Mouse (Mus musculus) MEL-GATA-1-ER (cell line): ENCODE measurements around the gene Rbms3.

Experiments used
- DNase-seq: peaks from one replicate; pipeline ENCODE4 v3.0.0-alpha.2; 2012; ENCODE audit warnings: low read depth; ENCODE audit errors: extremely low read depth

Gene Rbms3

DNA sequence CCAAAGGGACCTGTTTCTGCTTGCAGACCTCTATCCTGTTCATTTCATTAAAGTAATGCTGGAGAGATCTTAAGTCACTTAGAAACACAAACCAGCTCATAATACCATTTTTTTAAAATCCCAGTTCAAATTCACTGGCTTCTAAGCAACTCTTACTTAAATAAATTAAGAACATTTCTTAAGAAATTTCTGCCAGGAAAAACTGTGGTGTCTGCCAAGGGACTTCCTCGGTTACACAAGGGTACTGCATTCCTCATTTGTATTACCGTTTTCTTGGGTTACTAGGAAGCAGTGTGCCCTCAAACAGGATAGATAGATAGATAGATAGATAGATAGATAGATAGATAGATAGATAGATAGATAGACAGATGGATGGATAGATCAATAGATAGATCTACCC lies 627.6 kb downstream of the Rbms3 start:
- DNase-seq = no peak

DNA sequence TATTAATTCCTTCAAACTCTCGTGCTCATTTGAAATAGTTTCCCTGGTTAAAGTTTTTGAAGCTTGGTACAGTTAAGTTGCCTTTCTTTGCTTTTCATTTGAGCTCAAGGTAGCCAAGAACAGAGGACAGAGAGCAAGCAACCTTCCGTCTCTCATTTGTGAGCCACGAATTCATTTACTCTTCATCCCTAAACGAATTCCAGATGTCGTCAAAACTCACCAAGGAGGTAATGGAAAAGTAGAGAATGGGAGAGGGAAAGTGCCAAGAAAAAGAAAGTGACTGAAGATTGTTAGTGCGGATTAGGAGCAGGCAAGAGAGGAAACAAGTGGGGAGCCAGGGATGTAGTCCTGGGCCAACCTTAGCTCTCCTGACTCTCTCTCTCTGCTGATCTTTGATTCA lies 630.5 kb downstream of the Rbms3 start:
- no peak for DNase-seq

DNA sequence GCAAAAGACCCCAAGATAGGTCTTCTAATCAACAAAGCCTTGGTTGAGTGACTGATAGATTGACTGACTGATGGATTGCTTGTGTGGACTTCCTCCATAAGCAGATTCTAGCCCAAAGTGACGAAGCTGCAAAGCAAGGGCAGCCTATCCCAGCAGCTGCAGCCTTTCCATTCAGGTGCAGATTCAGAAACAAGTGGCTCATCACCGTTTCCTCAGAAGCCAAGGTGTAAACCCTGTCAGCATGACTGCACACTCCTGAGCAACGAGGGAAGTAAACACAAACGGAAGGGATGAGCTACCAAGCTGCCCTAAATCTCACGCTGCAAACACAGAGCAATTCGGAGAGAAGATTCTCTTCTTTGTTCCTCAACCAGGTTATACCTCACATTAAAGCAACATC lies 639.4 kb downstream of the Rbms3 start:
- DNase-seq = no peak

DNA sequence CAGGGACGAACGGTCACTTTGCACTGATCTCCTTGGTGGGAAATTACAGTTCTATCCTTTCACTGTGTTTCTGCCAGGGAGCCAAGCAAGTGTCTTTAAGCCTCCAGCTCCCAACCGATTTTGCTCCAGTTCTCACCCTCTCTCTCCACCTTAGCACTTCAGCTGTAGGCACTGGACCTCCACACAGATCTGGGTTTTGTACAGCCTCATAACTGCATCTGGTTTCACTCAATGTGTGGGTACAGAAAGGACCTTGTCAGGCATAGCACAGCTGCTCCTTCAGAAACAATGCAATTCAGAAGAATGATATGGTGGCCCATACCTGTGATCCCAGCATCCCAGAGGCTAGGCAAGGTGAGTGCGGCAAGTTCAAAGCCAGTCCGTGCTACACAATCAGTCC lies 648.9 kb downstream of the Rbms3 start:
- no peak for DNase-seq

DNA sequence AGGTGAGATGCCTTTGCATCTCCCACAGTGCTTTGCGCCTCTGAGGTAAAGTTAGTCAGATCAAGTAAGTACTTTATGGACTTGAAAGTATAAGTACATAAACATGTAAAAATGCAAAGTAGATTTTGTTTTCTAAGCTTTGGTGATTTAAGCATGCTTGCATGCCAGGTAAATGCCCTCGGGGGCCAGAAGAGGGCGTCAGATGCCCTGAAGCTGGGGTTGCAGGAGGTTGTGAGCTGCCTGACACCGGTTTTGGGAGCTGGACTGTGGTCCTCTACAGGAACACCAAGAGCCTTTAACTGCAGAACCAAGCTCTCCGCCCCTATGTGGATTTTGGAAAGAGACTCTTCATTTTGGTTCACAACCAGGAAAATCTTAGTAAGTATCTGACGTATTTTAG lies 652.3 kb downstream of the Rbms3 start:
- no peak for DNase-seq

DNA sequence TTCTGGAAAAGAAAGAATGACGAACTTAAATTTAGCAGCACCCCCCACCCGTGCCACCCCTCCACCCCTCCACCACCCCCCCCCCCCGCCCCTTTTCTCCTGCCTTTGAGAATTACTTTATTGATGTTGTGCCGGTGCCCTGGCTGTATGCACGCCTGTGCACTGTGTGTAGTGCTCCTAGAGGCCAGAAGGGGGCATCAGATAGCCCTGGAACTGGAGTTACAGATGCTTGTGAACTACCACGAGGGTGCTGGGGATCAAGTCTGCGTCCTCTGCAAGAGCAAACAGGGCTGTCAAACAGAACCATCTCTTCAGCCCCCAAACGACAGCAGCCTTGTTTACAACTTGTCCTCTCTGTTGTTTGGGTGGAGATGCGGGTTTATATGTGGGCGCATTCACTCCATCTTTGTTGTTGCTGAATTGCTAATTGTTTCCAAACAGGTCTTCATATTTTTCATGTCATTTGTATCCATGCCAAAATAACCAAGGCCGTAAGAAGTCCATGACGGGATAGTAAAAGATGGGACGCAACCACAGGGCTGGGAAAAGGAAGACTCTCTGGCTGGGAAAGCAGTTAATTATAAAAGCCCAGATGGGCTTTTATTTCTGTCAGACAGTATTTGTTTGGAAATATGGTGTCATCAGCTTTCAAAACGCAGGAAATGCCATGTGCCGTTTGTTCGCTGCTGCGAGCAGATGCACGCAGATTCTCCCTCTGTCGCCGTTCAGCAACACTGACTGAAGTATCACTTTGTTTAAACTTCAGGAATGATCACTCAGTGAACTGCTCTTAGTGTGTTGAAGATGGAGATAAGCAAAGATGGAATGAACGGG lies 652.9 kb downstream of the Rbms3 start:
- DNase-seq = no peak

DNA sequence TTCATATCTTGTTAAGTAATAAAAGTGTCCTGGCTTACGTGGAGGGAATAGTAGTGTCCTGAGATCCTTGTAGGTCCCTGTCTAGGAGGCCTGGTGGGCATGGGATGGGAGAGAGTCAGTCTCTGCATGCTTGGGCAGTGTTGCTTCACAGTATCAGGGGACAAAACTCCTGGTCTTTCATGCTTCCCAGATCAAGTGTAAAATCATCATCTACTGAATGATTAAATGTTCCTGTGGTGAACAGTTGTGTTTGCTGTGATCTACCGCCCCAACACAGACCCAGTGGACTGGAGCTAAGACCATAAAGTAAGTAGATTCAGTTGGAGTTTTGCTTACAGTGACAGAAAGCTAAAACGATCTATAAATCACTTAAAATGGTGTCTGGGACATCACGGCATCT lies 654.4 kb downstream of the Rbms3 start:
- no peak for DNase-seq

DNA sequence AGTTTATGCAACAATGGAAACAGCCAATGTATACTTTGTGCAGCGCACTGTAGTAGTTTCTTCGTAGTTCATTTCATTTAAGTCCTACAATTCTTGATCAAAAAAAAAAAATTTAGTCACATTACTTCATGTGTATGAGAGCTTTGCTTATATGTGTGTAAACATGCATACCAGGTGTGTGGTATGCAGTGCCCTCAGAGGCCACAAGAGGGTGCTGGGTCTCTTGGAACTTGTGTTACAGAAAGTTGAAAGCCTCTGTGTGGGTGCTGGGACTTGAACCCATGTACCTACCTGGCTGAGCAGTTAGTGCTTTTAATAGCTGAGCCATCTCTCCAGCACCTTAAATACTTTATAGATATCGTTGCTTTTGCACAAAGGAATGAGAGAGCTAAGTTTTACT lies 655.6 kb downstream of the Rbms3 start:
- DNase-seq = no peak

DNA sequence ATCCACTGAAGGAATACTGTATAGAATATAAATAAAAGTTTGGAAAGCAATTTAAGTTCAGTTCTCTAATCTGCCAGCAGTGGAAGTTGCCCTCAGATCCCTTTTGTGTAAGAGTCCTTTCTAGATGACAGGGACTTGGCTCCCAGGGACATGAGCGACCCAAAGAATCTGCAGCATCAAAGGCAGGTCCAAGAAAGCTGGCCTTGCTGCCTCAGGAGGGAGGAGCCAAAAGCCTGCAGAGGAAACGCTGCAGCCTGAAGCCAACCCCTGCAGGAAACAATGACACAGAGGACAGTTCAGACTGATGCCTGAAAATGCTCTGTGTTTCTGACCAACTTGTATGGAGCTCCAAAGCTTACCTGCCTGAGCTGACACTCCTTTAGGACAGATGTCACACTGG lies 656.1 kb downstream of the Rbms3 start:
- DNase-seq = no peak

DNA sequence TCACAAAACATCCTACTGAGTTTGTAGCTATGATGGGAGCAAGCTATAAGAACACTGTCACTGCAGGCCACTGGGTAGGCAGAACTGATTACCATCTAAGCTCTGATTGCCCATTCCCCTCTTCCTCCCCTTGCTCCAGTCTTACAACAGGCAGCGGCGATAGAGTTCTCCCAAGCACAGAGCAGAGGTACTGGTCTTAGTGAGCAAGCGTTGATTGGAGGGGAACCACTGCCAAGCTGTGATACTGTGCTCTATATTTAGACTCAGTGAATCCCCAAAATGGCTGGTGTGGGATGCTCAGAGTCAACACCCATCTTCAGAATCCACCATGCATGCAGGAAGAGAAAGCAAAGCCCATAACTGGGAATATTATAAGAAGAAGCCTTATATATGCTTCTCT lies 662.4 kb downstream of the Rbms3 start:
- DNase-seq = no peak

DNA sequence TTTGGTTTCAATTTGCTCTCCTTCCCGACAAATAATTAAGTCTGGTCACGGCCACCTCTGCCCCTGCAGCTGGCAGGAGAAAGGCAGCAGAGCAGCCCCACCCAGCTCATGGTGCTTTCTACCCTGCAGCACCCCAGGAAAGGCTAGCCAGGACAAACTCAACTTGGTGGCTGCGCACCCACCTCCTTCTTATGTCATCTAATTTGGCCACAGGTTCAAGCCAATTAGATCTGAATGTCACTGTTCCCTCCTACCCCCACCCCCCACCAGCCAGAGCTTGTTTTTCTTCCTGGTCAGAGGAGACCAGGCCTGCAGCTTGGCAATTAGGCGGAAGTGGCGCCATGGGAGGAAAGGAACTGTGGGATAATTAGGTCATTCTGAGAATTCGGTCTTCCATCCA lies 664.0 kb downstream of the Rbms3 start:
- no peak for DNase-seq

DNA sequence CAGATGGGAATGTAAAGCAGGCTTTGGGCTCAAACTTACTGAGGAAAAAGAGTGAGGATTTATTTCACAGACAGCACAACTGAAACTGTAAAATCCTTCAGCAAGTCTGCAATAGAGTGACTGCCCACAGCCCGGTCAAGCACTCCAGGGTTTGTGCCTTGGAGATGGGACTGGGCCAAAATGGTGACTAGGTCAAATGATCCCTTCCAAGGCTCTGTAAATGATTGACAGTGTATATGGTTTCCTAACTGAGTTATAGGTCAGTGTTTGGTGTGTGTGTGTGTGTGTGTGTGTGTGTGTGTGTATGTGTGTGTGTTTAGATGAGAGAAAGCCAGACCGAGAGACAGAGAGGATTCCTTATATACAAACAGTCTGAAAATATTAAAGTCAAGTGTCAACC lies 673.6 kb downstream of the Rbms3 start:
- DNase-seq = no peak

DNA sequence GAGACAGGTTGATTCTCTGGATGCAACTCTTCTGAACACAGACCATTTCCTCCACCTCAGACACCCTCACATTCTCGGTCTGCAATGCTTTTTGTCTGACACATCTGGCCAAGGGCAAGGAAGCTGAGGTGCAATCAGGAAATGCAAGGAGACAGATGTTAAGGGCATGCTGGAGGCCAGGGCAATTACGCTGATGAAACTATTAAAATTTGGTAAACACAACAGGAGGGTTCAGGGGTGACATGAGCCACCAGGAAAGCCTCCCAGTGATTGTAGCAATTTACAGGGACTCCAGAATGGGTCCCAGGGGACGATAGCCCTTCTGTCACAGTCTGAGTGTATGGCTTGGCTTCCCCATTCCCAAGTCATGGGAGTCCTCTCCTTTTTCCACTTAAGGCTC lies 681.5 kb downstream of the Rbms3 start:
- DNase-seq = no peak

DNA sequence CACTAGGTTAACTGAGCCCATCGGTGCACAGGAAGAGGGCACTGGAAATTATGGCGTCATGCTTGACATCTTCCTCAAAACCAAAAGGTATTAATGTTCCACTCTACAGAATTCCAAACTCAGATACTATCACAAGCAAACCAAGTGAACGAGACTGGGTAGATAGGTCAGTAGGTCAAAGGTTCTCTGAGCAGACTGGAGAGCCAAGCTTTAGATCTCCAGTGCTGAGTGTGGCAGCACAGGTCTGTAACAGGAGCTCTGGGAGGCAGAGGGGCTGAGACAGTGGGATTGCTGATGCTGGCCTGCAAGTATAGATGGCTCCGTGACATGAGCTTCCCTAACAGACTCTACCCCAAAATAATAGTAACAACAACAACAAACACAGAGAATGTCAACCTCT lies 682.3 kb downstream of the Rbms3 start:
- DNase-seq = no peak

DNA sequence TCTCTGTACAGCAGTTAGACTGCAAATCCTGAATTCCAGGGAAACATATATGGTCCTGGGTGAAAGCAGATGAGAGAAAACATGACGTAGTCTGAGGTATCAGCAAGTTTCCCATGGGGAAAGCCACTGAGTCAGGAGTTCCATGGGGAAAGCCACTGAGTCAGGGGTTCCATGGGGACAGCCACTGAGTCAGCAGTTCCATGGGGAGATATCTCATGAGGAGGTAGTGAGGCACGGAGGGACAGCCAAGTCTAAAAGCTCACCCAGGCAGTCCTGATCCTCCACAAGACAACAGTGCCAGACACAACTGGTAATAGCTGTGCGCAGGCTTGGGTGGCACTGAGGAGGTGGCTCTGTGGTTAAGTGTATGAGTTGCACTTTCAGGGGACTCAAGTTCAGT lies 682.9 kb downstream of the Rbms3 start:
- DNase-seq = no peak

DNA sequence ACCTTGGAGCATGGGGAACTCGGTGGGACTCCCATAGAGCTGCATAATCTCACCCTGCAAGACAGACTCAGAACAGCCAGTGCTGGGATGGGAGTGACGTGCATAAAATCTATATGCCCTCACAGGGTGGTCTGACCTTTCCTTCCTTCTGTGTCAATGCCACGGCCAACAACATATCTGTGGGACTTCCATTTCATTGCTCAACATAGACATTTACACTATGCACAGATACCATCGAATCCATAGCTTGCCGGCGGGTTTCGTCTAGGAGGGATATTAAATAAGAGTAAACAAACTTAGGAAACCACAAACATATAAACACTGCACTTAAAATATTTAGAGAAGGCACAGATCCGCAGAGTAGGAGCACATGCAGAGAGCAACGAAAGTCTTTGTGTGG lies 684.0 kb downstream of the Rbms3 start:
- no peak for DNase-seq

DNA sequence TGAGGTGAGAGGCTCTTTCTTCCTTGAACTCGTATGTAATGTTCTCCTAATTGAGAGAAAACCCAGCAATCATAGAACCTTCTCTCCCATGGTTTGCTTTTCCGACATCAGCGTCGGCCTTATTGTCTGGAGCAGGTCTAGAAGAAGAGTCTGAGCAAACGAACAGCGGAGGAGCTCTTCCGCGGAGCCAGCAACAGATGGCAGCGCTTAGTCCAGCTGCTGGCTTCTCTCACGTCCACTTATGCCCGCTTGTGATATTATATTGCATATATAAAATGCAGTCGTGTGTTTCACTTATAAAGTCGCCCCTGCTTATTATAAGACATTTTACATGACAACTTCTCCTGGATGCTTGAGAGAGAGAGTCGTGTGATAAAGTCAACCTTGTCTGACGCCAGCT lies 685.8 kb downstream of the Rbms3 start:
- DNase-seq = no peak

DNA sequence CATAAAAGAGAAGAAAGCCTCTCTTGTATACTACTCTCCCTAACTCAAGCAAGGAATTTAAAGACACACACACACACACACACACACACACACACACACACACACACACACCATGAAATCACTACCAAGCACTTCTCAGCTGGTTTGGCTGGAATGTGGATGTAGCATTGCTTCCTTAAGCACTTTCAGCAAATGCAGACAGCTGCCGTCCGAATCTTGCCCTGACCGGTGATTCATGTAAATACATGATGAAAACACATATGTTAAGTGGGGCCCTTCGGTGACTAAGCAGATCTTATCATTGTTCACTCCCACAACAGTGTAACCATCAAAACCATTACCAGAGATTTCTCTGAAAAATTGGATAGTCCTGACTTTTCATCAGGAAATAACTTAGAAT lies 688.6 kb downstream of the Rbms3 start:
- no peak for DNase-seq

DNA sequence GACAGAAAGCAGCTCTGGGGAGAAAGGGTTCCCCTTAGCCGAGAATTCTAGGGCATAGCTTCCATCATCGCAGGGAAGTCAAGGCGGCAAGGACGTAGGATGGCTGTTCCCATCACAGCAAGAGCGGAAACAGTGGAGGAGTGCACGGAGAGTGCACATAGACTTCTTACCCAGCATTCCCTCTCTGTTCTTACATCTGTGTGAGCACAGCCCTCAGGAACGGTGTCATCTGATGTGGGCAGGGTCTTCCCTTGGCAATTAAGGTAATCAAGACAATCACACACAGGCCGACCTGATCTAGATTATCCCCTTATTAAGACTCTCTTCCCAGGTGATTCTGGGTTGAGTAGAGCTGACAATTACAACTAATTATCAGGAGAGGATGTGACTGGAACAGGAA lies 689.0 kb downstream of the Rbms3 start:
- no peak for DNase-seq

DNA sequence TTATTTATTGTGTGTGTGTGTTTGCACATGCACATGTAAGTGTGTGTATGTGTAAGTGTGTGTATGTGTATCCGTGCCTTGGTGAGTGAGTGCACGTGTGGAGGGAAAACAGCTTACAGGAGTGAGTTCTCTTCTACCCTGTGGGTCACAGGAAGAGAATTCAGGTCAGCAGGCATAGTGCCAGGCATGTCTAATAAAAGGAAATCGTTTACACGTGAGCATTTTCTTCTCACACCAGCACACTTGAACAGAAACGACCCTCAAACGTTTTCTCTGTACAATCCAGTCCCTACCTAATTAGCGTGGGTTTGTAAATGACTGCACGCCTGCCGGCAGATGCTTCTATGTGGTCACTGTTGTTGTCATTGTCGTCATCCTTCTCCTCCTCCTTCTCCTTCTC lies 701.4 kb downstream of the Rbms3 start:
- no peak for DNase-seq

DNA sequence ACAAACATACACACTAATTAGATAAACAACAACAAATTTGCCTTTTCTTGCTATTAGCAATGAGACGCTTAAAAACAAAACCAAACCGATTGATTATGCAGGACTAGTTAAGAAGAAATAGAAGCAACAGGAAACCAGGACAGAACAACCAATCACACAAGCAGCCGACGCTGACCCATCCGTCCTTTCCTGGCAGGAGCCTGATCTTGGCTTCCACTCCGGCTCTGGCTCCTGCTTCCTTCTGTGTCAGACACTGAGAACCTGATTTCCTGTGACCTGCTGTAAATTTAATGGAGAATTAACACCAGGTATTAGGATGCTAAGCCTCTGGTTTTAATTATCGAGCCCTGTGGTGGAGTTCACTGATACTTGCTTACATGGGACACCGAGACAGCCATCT lies 706.6 kb downstream of the Rbms3 start:
- no peak for DNase-seq

DNA sequence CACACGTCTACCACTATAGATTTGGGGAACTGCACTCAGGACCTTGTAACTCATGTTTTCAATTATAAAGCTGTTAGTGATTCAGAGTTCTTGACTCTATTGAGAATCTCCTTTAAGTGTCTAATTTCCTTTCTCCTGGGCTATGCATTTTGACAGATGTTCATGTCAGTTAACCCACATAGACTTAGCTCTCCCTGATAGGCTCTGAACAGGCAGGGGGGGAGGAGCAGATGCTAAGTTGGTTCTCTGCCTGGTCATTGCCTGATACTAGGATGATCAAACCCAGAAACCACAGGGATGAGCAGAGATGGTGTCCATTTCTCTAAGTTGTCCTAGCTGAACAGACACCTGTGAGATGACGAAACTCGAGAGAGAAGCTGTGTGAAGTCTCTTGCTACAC lies 707.2 kb downstream of the Rbms3 start:
- no peak for DNase-seq

DNA sequence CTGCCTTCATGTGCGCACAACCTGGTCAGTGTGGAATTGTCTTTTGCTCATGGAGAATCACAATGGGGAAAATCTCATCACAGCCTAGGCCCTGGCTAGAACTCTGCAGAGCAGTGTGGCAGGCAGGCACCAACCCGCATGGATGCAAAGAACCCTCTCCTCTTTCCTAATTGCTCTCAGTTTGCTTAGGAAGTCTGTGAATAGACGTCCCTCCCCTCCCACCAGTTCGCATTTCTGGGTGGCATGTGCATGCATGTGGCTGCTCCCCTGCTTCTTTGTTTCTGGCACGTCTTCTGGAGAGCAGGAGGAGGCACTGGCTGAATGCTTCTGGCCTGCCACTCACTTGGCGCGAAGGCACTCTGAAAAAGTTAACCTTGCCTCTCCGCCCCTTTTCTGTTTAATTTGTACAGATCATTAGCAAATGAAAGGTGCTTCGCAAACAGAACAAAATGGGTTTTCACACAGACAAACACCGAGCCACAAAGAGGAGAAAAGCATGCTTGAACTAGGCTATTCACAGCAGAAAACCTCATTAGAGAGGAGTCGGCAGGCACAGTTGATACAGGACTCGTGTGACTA lies 710.2 kb downstream of the Rbms3 start:
- no peak for DNase-seq

DNA sequence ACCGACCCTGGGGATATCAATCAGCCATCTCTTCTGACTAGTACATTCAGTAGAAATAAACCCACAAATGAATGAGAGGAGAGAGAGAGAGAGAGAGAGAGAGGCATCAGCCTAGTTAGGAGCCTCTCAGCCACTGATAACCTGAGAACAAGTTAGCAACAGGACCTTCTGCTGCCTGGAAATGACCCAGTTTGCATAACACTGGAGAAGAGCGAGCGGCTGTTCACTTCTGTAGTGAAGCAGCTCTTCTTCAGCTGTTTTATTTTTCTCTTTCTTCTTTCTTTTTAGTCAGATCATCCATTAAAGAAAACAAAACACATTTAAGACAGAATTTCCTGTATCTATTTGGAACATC lies 717.2 kb downstream of the Rbms3 start:
- no peak for DNase-seq
